Mouse (Mus musculus): Measurements from ENCODE around the gene Msrb3. TPM values are rescaled to one million over a fixed set of nuclear protein-coding genes. Genes with fewer than 3 reads are reported as not detected.

The Msrb3 gene
- total and polyA plus RNA-seq, 2 experiments from 2014 or later = 45.0 to 122 TPM

GRCm38 (mm10) chr10:120938077-120938903, 39.4 kb upstream of the Msrb3 start:
- no peak overlapping the region for H3K4me3 ChIP-seq (ENCODE audit: low read depth, low read length)
- no peak overlapping the region for H3K9ac ChIP-seq (replicated peaks; ENCODE audit: low read depth, low read length)
- DNase-seq (ENCODE audit: low spot score) (peak; percentile 60), ATAC-seq (ENCODE audit: insufficient read depth, low read depth) (peak; percentile 53; the same call in 1 of the 2 replicates)
- H3K4me1 ChIP-seq (ENCODE audit: control insufficient read depth, insufficient read depth) = no peaks in the 10 kb centered on the region
- H3K4me2 ChIP-seq (ENCODE audit: low read depth, low read length) = peak overlapping the region; percentile 21; the same call in 1 of the 2 replicates
- H3K36me3 ChIP-seq (replicated peaks; ENCODE audit: control insufficient read depth, insufficient read depth, low read length) = 0 out of 2 replicates have a peak, but pooled peaks cover 3% of the 10 kb centered on the region
- no peaks in the 10 kb centered on the region for H3K9me3 ChIP-seq (replicated peaks; ENCODE audit: control insufficient read depth, low read length)
- no peaks in the 10 kb centered on the region for H3K27me3 ChIP-seq (ENCODE audit: control insufficient read depth, insufficient read depth, low read length)
- WGBS = 30% methylated on average over 19 of the region's 19 CpGs
- TF ChIP-seq CTCF (IDR thresholded peaks at IDR 0.05; ENCODE audit: low read depth) (peak; percentile 65), EP300 (IDR thresholded peaks at IDR 0.05; ENCODE audit: low read depth) (no peak)
- H3K27ac ChIP-seq (ENCODE audit: low read depth) = no peak overlapping the region

- TF ChIP-seq EP300 (IDR thresholded peaks at IDR 0.05; ENCODE audit: low read depth) = no peak
- peak; percentile 27 for TF ChIP-seq CTCF (IDR thresholded peaks at IDR 0.05; ENCODE audit: low read depth)
- ATAC-seq (ENCODE audit: insufficient read depth, low read depth) = no peak
- Histone ChIP-seq H3K9ac (replicated peaks; ENCODE audit: low read depth, low read length) (no peak overlapping the region), H3K27ac (ENCODE audit: low read depth) (no peak overlapping the region), H3K36me3 (replicated peaks; ENCODE audit: control insufficient read depth, insufficient read depth, low read length) (peaks cover 33% of the 10 kb centered on the region), H3K4me1 (ENCODE audit: control insufficient read depth, insufficient read depth) (no peaks in the 10 kb centered on the region), H3K27me3 (ENCODE audit: control insufficient read depth, insufficient read depth, low read length) (no peaks in the 10 kb centered on the region), H3K9me3 (replicated peaks; ENCODE audit: control insufficient read depth, low read length) (no peaks in the 10 kb centered on the region), H3K4me3 (ENCODE audit: low read depth, low read length) (no peak overlapping the region), H3K4me2 (ENCODE audit: low read depth, low read length) (no peak overlapping the region)
- 73% methylated on average over 7 of the region's 7 CpGs for WGBS
- no peak for DNase-seq (ENCODE audit: low spot score)
Observed at GRCm38 (mm10) chr10:120929536-120929935, 30.6 kb upstream of the Msrb3 start.

- TF ChIP-seq EP300 (IDR thresholded peaks at IDR 0.05; ENCODE audit: low read depth) (no peak), CTCF (IDR thresholded peaks at IDR 0.05; ENCODE audit: low read depth) (no peak)
- Histone ChIP-seq H3K27me3 (ENCODE audit: control insufficient read depth, insufficient read depth, low read length) (no peaks in the 10 kb centered on the region), H3K9ac (replicated peaks; ENCODE audit: low read depth, low read length) (no peak overlapping the region), H3K9me3 (replicated peaks; ENCODE audit: control insufficient read depth, low read length) (no peaks in the 10 kb centered on the region), H3K4me1 (ENCODE audit: control insufficient read depth, insufficient read depth) (no peaks in the 10 kb centered on the region), H3K36me3 (replicated peaks; ENCODE audit: control insufficient read depth, insufficient read depth, low read length) (peaks cover 37% of the 10 kb centered on the region), H3K4me3 (ENCODE audit: low read depth, low read length) (no peak overlapping the region), H3K4me2 (ENCODE audit: low read depth, low read length) (no peak overlapping the region), H3K27ac (ENCODE audit: low read depth) (no peak overlapping the region)
- DNase-seq (ENCODE audit: low spot score) (no peak), ATAC-seq (ENCODE audit: insufficient read depth, low read depth) (no peak)
- 50% methylated on average over 5 of the region's 5 CpGs for WGBS
Observed at GRCm38 (mm10) chr10:120928183-120928582, 29.3 kb upstream of the Msrb3 start.

GRCm38 (mm10) chr10:120926156-120926555, 27.3 kb upstream of the Msrb3 start:
- no peak overlapping the region for H3K27ac ChIP-seq (ENCODE audit: low read depth)
- H3K4me3 ChIP-seq (ENCODE audit: low read depth, low read length) = no peak overlapping the region
- peaks cover 27% of the 10 kb centered on the region for H3K36me3 ChIP-seq (replicated peaks; ENCODE audit: control insufficient read depth, insufficient read depth, low read length)
- no peaks in the 10 kb centered on the region for H3K27me3 ChIP-seq (ENCODE audit: control insufficient read depth, insufficient read depth, low read length)
- H3K4me2 ChIP-seq (ENCODE audit: low read depth, low read length) = no peak overlapping the region
- ATAC-seq (ENCODE audit: insufficient read depth, low read depth) = no peak
- DNase-seq (ENCODE audit: low spot score) = no peak
- no peaks in the 10 kb centered on the region for H3K9me3 ChIP-seq (replicated peaks; ENCODE audit: control insufficient read depth, low read length)
- H3K9ac ChIP-seq (replicated peaks; ENCODE audit: low read depth, low read length) = no peak overlapping the region
- H3K4me1 ChIP-seq (ENCODE audit: control insufficient read depth, insufficient read depth) = no peaks in the 10 kb centered on the region
- 87% methylated on average over 8 of the region's 8 CpGs for WGBS
- TF ChIP-seq CTCF (IDR thresholded peaks at IDR 0.05; ENCODE audit: low read depth) (no peak), EP300 (IDR thresholded peaks at IDR 0.05; ENCODE audit: low read depth) (no peak)

GRCm38 (mm10) chr10:120921501-120921900, 22.6 kb upstream of the Msrb3 start:
- no peak overlapping the region for H3K27ac ChIP-seq (ENCODE audit: low read depth)
- ATAC-seq (ENCODE audit: insufficient read depth, low read depth) (no peak), DNase-seq (ENCODE audit: low spot score) (no peak)
- TF ChIP-seq CTCF (IDR thresholded peaks at IDR 0.05; ENCODE audit: low read depth) (no peak), EP300 (IDR thresholded peaks at IDR 0.05; ENCODE audit: low read depth) (no peak)
- H3K9me3 ChIP-seq (replicated peaks; ENCODE audit: control insufficient read depth, low read length) = no peaks in the 10 kb centered on the region
- peaks cover 12% of the 10 kb centered on the region for H3K36me3 ChIP-seq (replicated peaks; ENCODE audit: control insufficient read depth, insufficient read depth, low read length)
- H3K9ac ChIP-seq (replicated peaks; ENCODE audit: low read depth, low read length) = no peak overlapping the region
- 58% methylated on average over 2 of the region's 2 CpGs for WGBS
- H3K4me1 ChIP-seq (ENCODE audit: control insufficient read depth, insufficient read depth) = no peaks in the 10 kb centered on the region
- H3K4me2 ChIP-seq (ENCODE audit: low read depth, low read length) = no peak overlapping the region
- H3K4me3 ChIP-seq (ENCODE audit: low read depth, low read length) = no peak overlapping the region
- H3K27me3 ChIP-seq (ENCODE audit: control insufficient read depth, insufficient read depth, low read length) = no peaks in the 10 kb centered on the region

Measured in heart, postnatal 0 days (tissue).